Mouse (Mus musculus) left cerebral cortex, postnatal 10 days (tissue): ENCODE results near the gene Mknk1. TPM values are rescaled to one million over a fixed set of nuclear protein-coding genes. Genes with fewer than 3 reads are reported as not detected.

Experiments used
- DNase-seq, 2 experiments: peaks; one replicate each; pipeline ENCODE4 v3.0.0; 2021 to 2022; ENCODE audit warnings: low spot score in 2 of 2, mixed read lengths in 1 of 2; ENCODE audit errors: extremely low spot score in 1 of 2
- intact Hi-C: fragments of 180-260 bp; cut with DNase I; formaldehyde crosslinking; loops from one replicate; pipeline ENCODE4 v1.15.1; 2025
- total RNA-seq, 2 experiments: library from RNA; stranded (reverse); gene quantifications; 2 replicates each; pipeline ENCODE4 v1.2.3; 2021

Gene Mknk1
- total RNA-seq, 2 experiments from 2014 or later, result 42.9 to 44.9 TPM

DNA sequence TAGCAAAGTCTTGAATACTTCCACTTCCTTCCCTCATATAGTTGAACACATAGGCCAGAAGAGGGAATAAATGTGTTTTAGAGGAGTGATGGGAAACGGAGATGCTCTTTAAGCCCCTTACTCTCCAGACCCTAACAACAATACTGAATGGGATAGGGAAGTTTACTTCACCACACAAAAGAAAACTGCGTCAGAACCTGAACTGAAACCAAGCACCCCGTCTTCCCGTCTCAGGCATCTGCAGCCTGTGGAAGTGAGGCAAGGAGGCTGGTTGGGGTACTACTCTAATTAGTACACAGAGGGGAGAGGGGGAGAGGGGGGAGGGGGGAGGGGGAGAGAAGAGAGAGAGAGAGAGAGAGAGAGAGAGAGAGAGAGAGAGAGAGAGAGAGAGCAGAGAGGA lies 802 bp upstream of the Mknk1 start:
- intact Hi-C loops, result no loop called here
- DNase-seq, result no peak

DNA sequence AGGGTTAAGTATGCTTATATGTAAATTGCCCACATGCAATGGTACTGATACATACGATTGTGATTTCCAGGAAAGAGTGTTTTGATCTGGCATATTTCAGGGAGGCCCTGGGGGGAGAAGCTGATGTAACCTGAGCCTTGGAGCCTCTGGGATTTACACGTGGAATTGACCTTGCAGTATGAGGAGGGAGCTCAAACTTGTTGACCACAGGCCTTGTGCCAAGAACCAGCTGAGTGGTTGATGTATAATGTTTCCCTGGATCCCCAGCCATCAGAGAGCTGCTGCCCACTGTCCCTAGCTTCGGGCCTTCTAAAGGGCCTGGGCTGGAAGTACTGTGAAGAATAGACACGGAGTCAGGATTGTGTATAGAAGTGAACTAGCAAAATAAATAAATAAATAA lies 958 bp downstream of the Mknk1 start:
- intact Hi-C loops, result no loop called here
- no peak for DNase-seq

DNA sequence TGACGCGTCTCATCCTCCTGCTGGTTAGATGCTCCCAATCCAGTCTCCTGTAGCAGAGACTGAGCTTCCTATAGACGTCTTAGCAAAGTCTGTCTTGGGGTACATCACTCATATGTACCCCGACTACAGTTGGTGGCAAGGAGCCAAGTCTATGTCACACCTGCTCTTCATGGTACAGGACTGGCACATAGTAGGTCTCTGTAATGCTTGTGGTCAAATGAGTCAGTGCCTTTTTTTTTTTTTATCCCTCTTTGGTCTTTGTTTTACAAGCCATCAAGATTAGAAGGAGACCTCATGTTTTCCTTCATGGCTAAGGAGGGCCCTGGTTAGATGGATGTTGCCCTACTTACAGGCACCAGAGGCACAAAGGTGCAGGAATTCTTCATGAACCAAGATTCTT lies 1.8 kb downstream of the Mknk1 start:
- intact Hi-C loops, result no loop called here
- no peak for DNase-seq

DNA sequence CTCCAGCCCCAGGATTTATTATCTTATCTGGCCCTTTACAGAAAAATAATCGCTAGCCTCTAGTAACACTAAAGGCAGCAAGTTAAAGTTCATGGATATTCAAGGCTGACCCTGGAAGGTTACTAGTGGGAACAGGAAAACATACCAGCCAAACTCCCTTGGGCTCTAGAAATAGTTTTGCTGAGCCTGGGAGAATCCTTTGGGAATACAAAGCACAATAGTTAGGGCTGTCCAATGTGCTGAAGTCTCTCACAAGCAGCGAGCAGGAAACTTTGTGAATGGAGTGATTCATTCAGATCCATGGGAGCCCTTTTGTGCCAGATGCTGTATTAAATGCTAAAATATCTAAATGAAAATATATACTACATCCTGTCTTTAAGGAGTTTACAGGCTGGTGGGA lies 7.7 kb downstream of the Mknk1 start:
- DNase-seq, result no peak
- intact Hi-C loops, result no loop called here

DNA sequence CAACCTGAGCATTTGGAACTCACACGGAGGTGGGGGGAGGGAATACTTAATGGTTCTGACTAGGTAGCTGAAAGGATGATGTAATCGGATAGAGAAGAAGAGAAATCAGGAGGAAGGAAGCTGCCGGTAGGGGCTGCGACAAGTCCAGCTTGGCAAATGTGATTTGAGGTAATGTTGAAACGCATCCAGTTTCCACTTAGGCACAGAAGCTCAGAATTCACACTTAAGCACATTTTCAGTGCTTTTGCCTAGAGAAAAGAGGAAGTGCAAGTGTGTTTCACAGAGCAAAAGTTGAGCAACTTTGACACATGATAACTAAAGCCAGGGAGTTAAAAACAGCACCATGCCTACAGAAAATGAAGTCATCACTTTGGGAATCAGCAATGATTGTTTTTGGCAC lies 8.4 kb downstream of the Mknk1 start:
- intact Hi-C loops, result no loop called here
- DNase-seq, result peak in 1 of 2 experiments; percentile 49

DNA sequence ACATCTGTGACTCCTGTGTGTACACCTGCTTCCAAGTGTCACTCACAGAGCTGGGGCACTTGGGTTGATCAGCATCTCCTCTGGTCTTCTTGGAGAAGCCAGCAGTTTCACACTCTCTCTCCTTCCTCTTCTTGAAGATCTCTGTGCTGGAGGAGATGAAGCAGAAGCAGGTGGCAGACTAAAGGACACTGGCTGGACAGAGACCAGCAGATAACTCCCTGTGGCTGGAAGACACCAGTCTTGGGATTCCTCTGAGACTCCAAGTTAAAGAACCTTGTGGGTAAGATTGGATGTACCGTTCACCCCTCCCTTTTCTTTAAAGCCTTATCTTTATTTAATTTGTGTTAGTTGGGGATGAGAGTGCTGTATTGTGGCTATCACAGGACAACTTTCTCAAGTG lies 9.1 kb downstream of the Mknk1 start:
- no peak for DNase-seq
- intact Hi-C loops, result no loop called here

DNA sequence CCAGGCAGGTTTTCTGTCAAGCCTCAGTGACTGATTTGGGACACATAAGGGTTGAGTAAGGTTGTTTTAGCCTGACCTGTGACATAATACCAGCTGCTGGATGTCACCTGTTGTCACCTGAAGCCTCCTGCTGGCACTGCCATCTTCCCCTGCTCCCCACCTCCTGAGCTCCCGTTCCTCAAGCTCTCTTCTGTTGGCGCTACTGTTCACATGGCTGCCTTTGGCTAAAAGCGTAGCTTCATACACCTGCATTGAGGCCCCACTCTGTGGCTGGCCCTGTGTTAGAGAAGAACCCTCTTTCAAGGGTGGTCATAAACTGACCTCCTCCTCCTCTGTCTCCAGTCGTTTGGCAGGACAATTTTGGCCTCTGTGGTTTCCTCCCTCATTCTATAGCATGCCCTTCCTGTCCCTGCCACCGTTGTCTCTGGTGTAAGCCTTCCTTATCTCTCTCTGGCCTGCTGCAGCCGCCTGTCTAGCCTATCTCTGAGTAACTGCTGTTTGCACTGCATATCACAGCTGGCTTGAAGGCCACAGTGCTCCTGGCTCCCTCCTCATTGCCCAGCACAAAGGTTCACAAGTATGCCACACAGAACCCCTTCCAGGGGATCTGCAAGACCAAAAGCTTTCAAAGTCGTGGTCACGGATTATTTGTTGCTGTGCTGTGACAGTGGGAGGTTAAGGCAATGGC lies 10.1 kb downstream of the Mknk1 start:
- no peak for DNase-seq
- intact Hi-C loops, result no loop called here

DNA sequence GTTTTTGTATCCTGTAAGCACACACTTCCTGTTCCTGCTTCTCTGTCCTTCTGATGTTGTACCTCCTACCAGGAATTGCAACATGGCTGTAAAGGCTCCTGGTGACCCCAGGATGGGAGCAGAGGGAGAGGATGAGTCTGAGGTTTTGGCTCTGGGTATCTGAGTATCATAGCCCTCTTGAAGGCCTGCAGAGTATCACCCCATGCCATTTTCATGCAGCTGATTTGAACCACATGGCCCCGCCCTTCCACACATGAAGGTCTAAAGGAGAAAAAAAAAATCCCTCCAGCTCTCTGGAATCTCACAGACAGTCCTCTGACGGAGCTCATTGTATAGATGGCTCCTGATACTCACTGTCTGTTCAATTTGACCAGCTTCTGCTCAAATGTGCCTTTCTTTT lies 11.1 kb downstream of the Mknk1 start:
- intact Hi-C loops, result no loop called here
- peak in 1 of 2 experiments; percentile 12 for DNase-seq

DNA sequence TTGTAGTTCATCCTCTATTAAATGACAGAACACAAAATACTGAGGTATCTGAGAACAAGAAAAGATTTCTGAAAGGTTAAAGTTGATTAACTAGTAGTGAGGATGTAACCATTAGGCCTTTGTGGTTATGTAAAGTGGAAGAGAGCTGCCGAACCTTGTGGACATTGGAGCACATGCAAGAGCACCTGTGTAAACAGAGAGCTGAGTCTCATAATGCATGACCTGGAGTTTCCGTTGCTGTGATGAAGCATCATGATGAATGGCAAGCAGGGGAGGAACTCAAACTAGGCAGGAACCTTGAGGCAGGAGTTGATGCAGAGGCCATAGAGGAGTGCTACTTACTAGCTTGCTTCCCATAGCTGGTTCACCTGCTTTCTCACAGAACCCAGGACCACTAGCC lies 11.6 kb downstream of the Mknk1 start:
- DNase-seq, result peak in 1 of 2 experiments; percentile 5
- intact Hi-C loops, result no loop called here

DNA sequence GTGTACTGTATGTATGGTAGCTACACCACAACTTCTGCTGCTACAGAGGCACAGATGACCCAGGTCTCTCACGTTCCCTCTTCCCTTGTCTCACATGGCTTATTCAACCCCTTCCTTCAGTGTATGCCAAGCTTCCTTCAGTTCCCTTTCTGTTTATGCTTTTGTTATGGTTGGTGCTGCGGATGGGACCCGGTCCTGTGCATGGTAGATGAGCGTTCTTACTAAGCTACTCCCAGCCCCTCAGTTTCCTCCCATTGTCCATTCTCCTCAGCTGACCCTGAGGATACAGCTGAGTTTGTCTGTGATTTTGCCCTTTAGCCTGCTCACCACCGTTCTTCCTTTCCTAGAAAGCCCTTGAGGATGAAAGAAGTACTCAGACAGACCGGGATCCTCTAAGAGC lies 12.6 kb downstream of the Mknk1 start:
- intact Hi-C loops, result no loop called here

DNA sequence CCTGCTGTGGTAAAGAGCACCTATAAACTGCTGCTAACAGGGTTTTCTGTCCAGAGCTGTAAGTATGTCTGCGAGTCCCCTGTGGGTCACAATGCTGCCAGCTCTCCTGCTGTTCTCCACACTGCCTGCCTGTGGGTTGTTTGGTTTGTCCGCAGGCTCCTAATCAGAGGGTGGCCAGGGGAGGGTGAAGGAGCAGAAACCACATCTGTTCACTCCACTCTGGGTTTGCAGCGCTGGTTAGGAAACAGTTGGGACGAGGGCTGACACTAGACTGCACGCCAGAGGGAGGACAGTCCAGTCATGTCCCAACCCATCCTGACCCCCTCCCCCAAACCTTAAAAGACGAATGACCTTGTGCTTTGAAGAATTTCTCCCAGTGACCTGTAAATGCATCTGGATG lies 16.1 kb downstream of the Mknk1 start:
- intact Hi-C loops, result no loop called here
- DNase-seq, result no peak

More for the DNA sequence above, 12.6 kb downstream of the Mknk1 start:
- no peak for DNase-seq

DNA sequence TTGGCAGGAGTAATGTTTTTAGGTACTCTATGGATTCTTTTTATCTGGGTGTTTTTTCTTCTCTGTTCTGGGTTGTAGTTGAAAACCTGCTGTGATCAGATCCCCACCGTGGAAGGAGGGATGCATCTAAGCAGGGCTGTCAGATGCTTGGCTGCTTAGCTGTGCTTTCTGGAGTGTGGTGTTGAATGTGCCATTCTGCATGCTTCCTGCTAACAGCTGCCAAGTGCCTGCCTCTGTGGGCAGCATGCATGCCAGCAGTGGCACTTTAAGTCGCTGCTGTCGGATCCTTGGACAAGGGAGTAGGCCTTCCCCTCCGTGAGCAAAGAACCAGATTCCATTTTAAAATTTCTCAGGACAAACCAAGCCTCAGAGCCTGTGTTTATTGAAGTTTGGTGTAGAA lies 16.6 kb downstream of the Mknk1 start:
- DNase-seq, result no peak
- intact Hi-C loops, result no loop called here

DNA sequence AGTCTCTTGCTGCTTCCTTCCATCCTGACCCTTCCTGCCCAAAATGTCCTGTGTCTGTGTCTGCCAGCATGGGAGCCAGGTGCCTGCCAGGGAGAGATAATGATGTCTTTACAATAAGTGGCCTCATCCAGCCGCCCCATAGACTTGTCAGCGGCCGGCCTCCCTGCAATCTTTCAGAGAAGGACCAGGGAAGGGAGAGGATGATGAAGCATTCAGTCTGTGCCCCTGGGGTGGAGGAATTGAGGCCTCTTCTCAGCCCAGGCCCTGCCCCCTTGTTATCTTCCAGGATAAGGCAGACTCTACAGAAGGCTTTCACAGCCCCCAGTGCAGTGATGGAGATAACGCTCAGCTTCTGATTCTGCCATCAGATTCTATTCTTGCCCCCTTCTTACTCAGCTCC lies 17.3 kb downstream of the Mknk1 start:
- no peak for DNase-seq
- intact Hi-C loops, result no loop called here

DNA sequence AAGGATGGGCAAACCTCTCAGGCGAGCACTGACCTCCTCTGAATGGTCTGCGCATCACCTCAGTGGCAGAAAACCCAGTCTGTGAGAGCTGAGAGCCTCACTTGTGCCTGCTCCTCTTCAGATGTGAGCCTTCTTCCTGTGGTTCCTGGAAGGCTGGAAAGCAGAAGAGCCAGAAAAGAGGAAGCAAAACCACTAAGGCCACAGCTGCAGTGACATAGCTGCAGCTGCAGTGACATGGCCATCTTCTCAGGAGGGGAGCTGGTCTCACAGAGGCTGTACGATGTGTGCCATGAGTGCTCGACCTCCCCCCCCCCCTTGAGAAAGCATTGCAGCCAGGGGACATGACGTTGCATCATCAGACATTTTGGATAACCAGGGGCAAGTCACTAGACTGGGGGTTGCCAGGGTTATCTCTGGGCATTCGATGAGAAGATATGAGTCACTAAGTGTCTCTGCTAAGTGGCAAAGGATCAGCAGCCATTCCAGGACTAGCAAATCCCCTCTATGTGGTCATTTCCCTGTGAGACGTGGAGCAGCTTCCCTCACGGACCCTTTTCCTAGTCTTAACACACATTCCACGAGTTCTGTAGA lies 18.4 kb downstream of the Mknk1 start:
- DNase-seq, result no peak
- intact Hi-C loops, result no loop called here

DNA sequence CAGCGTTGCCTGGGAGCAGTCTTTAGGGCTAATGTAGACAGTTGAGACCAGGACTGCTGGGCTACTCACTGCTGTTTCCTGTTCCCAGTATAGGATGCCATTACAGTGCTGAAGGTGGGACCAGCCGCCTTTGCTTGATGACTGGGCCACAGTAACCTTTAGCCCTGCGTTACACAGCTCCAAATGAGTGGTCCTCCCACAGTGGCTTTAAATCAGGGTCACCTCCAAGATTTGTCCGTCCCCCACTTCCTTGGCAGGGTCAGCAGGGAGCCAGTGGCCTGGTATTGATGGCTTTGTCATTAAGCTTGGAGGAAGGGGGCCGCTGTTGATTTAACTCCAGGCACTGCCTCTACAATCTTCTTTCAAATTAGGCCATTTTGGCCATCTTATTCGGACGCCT lies 24.4 kb downstream of the Mknk1 start:
- intact Hi-C loops, result no loop called here
- peak in 1 of 2 experiments; percentile 6 for DNase-seq

DNA sequence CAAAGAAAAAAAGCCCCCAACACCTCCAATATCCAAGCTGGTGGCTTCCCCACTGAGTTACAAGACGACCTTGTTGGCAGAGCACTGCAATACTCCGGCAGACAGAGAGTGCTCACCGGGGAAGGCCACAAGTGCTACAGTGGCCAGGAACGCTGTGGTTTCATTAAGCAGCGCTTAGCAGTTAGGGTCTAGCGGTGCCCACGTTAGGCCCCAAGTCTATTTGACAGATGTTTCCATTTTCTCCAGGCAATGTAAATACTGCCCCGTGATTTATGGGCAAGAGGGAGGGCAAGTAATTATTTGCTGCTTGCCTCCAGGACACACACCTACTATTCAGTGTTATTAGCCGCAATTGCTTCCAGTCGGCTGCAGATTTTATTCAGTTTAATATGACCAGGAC lies 24.9 kb downstream of the Mknk1 start:
- no peak for DNase-seq
- intact Hi-C loops, result no loop called here

DNA sequence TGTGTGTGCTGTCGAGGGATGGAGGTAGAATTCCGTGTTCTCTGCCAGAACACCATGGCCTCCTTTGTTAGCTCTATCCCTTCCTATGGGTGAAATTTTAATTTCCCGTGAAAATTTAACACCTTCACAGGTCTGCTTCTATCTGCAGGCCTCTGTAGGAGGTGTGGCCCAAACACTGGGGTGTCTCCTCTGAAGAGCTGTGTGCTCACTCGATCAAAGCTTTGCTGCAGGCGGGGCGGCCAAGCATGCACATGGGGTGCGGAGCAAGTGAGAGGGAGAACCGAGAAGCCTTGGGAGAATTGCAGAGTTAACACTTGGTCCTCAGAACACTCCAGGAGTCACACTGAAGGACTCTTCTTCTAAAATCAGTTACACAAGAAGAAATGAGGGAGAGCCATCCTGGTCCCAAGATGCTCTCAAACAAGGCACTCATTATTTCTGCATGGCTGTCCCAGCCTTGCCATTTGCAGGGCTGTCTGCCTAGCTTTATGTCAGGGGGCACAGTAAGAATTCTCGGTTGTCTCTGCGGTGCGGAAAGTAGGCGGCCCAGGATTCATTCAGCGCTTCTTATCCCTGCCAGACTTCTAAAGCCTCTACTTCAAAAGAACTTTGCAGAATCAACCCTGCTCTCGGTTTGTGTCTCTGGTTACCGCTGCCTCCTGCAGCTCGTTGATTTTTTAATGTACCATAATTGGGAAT lies 30.7 kb downstream of the Mknk1 start:
- intact Hi-C loops, result no loop called here
- no peak for DNase-seq

DNA sequence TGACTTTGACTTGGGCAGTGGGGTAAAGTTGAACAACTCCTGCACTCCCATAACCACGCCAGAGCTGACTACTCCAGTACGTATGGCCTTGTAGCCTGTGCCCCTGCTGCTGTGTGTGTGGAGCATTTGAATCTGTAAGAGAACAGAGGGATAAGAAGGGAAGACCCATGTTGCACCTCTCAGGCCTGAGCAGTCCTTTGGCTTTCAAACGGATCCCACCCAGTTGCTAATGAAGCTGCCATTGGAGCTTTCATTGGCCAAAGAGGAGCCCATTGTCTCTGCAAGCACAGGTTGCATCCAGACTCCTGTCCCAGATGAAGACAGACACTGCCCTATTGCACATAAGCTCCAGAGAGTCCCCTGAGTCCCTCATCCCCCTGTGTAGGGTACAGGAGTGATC lies 34.2 kb downstream of the Mknk1 start:
- no peak for DNase-seq
- intact Hi-C loops, result no loop called here

DNA sequence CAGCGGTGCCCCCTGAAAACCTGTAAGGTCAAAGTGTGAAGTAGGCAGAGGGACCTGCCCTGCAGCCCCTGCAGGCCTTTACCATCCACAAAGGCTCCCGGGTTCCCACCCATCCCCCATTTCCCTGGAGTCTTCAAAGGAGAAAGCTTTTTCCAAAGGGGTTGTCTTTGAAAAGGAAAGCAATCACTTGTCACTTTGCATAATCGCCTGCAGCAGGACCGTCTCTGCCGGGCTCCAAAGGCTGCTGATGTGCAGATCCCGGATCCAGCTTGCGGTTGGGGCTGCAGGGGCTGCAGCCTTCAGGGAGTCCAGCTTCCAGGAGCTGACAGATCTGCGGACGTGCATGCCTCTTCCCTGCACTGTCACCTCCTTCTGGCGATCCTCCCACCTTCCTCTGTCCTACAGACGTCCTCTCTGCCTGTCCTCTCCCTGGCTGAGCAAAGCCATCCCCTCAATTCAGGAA lies 39.2 kb downstream of the Mknk1 start:
- DNase-seq, result no peak
- intact Hi-C loops, result no loop called here

DNA sequence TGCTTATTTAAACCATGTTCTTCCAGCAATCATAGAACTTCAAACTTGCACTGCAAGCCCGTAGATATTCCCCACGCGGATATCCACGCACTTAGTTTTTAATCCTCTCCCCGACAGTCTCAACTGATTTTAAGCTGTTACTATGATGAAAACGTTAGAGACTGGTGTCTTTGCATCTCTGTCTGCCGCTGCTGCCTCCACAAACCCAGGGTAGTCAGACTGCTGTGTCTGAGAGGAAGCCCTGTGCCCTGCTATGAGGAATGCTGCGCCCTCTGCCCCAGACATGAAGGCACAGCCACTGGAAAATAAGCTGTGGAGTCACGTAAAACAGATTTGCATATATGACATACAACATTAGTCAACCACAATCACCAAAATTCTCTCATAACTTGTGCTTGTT lies 39.8 kb downstream of the Mknk1 start:
- intact Hi-C loops, result no loop called here
- no peak for DNase-seq
